Mouse (Mus musculus): ENCODE measurements at regions not wholly inside any gene's neighbourhood (a gene's known extent, or its start where the extent isn't known, plus 50 kb on each side); places are given as distances from the start of the nearest gene placed in this dataset.

DNA sequence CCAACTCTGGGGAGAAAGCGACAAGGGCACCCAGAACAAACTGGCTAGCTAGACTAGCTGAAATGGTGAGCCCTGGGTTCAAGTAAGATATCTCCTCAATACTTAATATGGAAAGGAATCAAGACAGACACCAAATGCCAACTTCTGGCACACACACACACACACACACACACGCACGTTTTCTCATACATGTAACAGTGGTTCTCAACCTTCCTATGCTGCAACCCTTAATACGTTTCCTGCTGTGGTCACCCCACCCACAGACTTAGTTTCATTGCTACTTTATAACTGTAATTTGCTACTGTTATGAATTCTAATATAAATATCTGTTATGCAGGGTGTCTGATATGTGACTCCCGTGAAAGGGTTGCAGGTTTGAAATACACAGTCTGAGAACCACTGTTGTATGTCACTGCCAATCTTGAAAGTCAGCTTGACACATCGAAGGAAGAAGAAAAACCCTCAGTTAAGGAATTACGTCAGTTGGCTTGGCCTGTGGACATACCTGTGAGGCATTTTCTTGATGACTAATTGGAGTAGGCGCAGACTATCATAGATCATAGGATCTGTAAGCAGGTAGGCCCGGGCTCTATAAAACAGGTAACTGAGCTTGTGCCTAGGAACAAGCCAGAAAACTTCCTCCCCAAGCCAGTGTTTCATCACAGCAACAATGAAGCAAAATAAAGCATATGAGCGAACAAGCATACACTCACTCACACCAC, 59.0 kb upstream of the Cd180 start:
- TF ChIP-seq EP300 (IDR thresholded peaks at IDR 0.05) = no peak
- TF ChIP-seq CTCF (IDR thresholded peaks at IDR 0.05) = no peak
